Mouse (Mus musculus): ENCODE results near the gene Rbm47.

- TF ChIP-seq POLR2A (IDR thresholded peaks at IDR 0.05; ENCODE audit: low read depth, low read length) (no peak), CTCF (IDR thresholded peaks at IDR 0.05; ENCODE audit: borderline replicate concordance, insufficient read depth, low read length) (no peak)
These were observed 41.5 kb upstream of the Rbm47 start for GRCm38 (mm10) chr5:66214395-66214935.

Measured in embryonic fibroblast, embryonic 13.5 days (primary cell).